Mouse (Mus musculus) bone marrow, adult 2 months (tissue): ENCODE results near the gene P2rx6.
A peak's percentile ranks its signal among the peaks of the same experiment; 100 is the strongest.

Experiments used
- CTCF ChIP-seq: fragments of 200-500 bp; IDR thresholded peaks from 2 replicates; pipeline ENCODE4 v1.5.1; 2011; ENCODE audit warnings: low read length, control low read depth; ENCODE audit not compliant: control insufficient read depth, insufficient read depth
- POLR2A ChIP-seq: fragments of 200-500 bp; IDR thresholded peaks from 2 replicates; pipeline ENCODE4 v1.6.1; 2011; ENCODE audit warnings: low read depth, mild to moderate bottlenecking, control low read depth, low read length, borderline replicate concordance; ENCODE audit not compliant: control insufficient read depth

DNA sequence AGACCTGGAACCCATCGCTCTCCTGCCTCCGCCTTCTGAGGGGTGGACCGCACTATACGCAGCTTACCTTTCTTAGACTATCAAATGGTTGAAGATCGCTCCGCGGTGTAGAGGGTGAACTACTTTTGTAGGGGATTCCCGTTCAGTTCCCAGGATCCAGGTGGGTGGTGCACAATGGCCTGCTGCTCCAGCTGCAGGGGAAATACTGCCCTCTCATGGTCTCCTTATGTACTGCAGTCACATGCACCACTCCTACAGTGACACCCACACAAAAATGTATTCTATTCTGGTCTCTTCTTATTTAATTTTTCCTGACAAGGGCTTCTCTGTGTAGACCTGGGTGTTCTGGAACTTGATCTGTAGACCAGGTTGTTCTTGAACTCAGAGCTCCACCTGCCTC lies 21.4 kb downstream of the P2rx6 start, which contains the start of gene Slc7a4:
- TF ChIP-seq POLR2A (no peak), CTCF (peak; percentile 65)
